Mouse (Mus musculus): ENCODE measurements around the gene Gm20532. TPM values are rescaled to one million over a fixed set of nuclear protein-coding genes. Genes with fewer than 3 reads are reported as not detected.

Gene Gm20532
- polyA plus RNA-seq, 1 experiment: not detected

DNA sequence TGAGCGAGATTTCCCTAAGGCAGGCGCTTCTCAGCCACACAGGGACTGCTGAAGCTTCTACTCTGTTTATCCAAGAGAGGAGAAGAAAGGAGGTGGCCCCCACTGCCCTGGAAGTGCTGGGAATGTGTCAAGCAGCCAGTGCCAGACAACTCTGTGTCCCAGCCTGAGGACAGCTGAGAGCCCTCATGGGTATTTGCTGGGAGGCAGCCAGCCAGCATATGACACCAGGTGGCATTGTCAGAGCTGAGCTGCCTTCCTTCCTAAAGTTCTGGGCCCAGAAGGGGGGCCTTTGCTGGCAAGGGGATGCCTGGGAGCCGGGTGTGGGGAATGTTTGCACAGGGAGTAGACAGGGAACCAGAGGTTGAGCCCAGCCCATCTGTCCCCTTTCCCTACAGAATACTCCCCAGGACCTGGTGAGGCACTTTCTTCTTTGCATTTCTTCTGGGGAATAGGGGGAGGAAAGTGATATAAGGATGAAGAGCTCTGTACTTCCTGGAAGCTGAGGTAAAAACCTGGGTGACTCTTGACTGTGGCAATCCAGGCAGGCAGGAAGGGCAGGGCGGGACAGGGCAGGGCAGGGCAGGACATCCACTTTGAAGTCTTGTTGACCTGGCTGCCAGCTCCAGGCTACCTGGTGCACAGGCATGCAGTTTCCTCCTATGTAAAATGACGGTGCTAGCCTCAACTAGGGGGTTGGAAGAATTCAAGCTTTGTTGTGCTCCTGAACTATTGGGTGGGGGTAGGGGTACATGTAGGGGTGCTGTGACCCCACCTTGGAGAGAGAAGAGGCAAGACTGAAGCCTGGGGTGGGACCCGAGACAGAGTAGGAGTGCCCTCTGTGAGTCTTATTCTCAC, 20.8 kb downstream of the Gm20532 start:
- DNase-seq: no peak
- TF ChIP-seq CTCF (IDR thresholded peaks at IDR 0.05; ENCODE audit: insufficient read depth, low read length) (no peak), POLR2A (IDR thresholded peaks at IDR 0.05; ENCODE audit: borderline replicate concordance, extremely low read depth, low read depth, low read length) (no peak)
- H3K4me1 ChIP-seq (ENCODE audit: control insufficient read depth, insufficient read depth, low read length): peaks cover 15% of the 10 kb centered on the region
- 35% methylated on average over 6 of the region's 6 CpGs for WGBS
- no peak overlapping the region for H3K4me3 ChIP-seq (replicated peaks; ENCODE audit: extremely low read depth, low read depth, low read length)

DNA sequence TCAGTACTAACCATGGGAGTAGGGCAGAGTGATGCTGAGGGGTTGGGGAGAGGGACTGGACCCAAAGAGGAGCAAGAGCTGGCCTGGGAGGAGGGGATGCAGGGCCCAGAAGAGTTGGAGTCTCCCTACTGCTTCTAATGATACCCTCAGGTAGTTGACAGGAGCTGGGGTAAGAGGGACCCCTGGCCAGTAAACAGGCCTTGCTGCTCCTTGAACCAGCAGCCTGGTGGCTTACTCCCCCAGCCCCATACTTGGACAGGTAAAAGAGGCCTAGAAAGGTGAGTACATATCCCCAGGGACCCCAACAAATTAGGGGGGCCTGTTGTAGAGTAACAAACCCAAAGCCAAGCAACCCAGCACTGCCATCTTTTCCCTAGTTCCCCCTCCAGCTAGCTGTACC, 22.3 kb downstream of the Gm20532 start:
- peaks cover 13% of the 10 kb centered on the region for H3K4me1 ChIP-seq (ENCODE audit: control insufficient read depth, insufficient read depth, low read length)
- no peak for DNase-seq
- TF ChIP-seq CTCF (IDR thresholded peaks at IDR 0.05; ENCODE audit: insufficient read depth, low read length) (no peak), POLR2A (IDR thresholded peaks at IDR 0.05; ENCODE audit: borderline replicate concordance, extremely low read depth, low read depth, low read length) (no peak)
- H3K4me3 ChIP-seq (replicated peaks; ENCODE audit: extremely low read depth, low read depth, low read length): no peak overlapping the region

DNA sequence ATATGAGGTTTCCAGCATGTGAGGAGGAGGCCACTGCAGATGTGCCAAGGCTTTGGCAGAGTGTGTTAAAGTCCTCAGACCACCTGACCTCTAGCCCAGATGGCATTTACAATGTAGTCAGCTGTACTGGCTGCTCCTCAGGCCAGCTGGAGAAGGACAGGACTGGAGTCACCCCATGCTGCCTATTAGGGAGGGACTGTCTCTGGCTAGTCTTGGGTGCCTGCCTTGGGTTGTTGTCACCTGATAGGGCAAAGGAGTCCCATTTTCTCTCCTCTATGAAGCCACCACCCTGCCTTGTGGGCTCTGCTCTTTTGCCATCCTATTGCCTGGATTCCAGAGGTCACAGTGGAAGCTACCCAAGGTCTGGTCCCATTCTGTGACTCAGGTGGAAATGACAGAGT, 22.8 kb downstream of the Gm20532 start:
- Histone ChIP-seq H3K4me1 (ENCODE audit: control insufficient read depth, insufficient read depth, low read length) (peaks cover 13% of the 10 kb centered on the region), H3K4me3 (replicated peaks; ENCODE audit: extremely low read depth, low read depth, low read length) (no peak overlapping the region)
- TF ChIP-seq CTCF (IDR thresholded peaks at IDR 0.05; ENCODE audit: insufficient read depth, low read length) (no peak), POLR2A (IDR thresholded peaks at IDR 0.05; ENCODE audit: borderline replicate concordance, extremely low read depth, low read depth, low read length) (no peak)
- no peak for DNase-seq

DNA sequence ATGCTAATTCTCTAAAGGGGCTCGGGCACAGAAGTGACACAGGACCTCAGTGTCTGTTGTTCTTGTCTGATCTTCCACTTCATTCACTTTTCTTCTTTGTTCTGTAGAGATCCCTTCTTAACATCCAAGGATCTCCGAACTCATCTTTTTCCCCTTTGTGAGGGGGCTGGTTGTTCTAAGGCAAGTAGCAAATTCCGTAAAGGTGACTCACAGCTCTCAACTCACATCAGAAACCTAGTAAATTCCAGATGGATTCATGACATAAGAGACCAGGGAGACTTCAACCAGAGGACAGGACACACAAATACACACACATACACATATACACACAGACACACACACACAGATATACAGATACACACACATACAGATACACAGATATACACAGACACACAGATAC, 24.1 kb downstream of the Gm20532 start:
- Histone ChIP-seq H3K4me3 (replicated peaks; ENCODE audit: extremely low read depth, low read depth, low read length) (no peak overlapping the region), H3K4me1 (ENCODE audit: control insufficient read depth, insufficient read depth, low read length) (peaks cover 8% of the 10 kb centered on the region)
- TF ChIP-seq CTCF (IDR thresholded peaks at IDR 0.05; ENCODE audit: insufficient read depth, low read length): no peak
- TF ChIP-seq POLR2A (IDR thresholded peaks at IDR 0.05; ENCODE audit: borderline replicate concordance, extremely low read depth, low read depth, low read length): no peak
- no peak for DNase-seq
- 68% methylated on average over 3 of the region's 3 CpGs for WGBS

DNA sequence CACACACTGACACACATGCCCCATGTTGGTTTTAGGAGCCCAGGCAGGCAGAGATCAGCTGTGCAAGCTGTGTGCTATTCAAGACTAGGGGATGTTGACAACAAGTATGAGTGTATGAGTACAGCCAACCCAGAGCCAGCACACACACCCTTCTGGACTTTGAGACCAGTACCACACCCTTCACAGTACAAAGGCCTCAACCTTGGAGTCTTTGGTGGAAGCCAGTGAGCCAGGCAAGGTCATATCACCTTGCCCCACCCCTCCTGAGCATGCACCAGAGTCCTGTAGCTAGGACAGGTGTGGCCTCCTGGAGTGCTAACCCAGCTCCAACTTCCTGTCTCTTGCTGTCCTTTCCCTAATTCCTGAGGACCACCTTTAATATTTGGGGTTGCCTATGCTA, 24.6 kb downstream of the Gm20532 start:
- Histone ChIP-seq H3K4me3 (replicated peaks; ENCODE audit: extremely low read depth, low read depth, low read length) (no peak overlapping the region), H3K4me1 (ENCODE audit: control insufficient read depth, insufficient read depth, low read length) (peaks cover 7% of the 10 kb centered on the region)
- no peak for DNase-seq
- TF ChIP-seq POLR2A (IDR thresholded peaks at IDR 0.05; ENCODE audit: borderline replicate concordance, extremely low read depth, low read depth, low read length) (no peak), CTCF (IDR thresholded peaks at IDR 0.05; ENCODE audit: insufficient read depth, low read length) (no peak)

DNA sequence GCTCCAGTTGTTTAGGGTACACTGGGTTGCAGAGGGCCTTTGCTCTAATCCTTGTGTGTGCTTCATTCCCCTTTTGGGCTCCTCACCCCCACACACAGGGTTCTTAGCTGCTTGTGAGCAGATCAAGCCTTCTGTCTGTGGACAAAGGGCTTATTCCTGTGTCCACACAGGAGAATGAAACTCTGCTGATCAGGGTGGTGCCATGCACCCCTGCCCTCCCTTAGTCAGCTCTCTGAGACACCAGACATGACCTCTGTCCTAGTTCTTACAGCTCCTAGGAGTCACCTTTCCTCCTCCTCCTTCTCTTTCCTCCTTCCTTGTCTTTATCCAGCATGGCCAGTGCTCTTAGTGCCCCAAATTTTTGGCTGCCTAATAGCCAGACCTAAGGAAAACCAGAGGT, 25.5 kb downstream of the Gm20532 start:
- Histone ChIP-seq H3K4me3 (replicated peaks; ENCODE audit: extremely low read depth, low read depth, low read length) (no peak overlapping the region), H3K4me1 (ENCODE audit: control insufficient read depth, insufficient read depth, low read length) (peaks cover 2% of the 10 kb centered on the region)
- no peak for DNase-seq
- TF ChIP-seq POLR2A (IDR thresholded peaks at IDR 0.05; ENCODE audit: borderline replicate concordance, extremely low read depth, low read depth, low read length): no peak
- no peak for TF ChIP-seq CTCF (IDR thresholded peaks at IDR 0.05; ENCODE audit: insufficient read depth, low read length)

DNA sequence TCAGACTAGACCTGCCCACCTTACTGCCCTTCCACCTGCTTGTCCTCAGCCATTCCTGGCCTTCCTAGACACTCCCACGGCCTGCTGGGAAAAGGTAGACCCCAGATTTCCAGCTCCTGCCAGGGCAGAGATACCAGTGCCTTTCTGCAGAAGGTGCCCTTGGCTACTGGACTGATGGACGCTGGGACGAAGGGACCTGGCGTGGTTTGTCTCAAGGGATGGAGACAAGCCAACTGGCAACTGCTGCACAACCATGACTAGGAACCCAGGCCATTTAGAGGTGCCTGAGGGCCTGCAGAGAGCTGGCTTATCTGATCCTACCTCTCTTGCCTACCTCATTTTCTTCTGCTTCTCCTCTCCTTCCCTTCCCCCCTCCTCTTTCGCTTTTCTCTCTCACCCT, 28.5 kb downstream of the Gm20532 start:
- no peaks in the 10 kb centered on the region for H3K4me1 ChIP-seq (ENCODE audit: control insufficient read depth, insufficient read depth, low read length)
- 70% methylated on average over 5 of the region's 5 CpGs for WGBS
- no peak for TF ChIP-seq POLR2A (IDR thresholded peaks at IDR 0.05; ENCODE audit: borderline replicate concordance, extremely low read depth, low read depth, low read length)
- TF ChIP-seq CTCF (IDR thresholded peaks at IDR 0.05; ENCODE audit: insufficient read depth, low read length): no peak
- DNase-seq: no peak
- H3K4me3 ChIP-seq (replicated peaks; ENCODE audit: extremely low read depth, low read depth, low read length): no peak overlapping the region

DNA sequence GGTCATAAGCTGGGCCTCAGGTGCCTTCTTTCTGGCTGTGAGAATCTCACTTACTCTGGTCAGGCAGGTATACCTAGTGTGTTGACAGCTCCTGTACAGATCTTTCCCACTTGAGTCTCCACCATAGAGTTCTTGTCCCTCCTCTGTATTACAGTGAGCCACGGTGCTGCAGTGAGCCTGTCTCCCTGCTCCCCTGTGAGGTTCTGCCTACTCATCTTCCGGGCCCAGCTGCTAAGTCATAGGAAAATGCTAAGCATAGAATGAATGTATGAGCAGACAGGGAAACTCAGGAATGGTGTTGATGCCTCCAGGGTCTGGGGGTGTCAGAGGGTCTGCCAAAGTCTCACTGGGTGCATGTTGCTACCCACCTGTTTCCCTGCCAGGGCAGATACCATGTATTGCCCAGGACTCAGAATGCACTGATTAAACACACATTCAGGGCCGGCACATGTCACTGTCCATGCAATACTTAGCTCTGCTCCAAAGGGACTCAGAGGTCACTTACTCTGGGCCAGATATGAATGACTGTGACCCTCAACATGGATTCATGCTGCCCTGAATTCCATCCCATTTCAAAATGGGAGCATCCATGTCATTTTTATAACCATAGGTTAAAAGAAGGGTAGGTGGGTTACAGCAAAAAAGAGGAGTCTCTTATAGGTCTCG, 29.2 kb downstream of the Gm20532 start:
- no peak for TF ChIP-seq CTCF (IDR thresholded peaks at IDR 0.05; ENCODE audit: insufficient read depth, low read length)
- TF ChIP-seq POLR2A (IDR thresholded peaks at IDR 0.05; ENCODE audit: borderline replicate concordance, extremely low read depth, low read depth, low read length): no peak
- WGBS: 84% methylated on average over 4 of the region's 4 CpGs
- no peak for DNase-seq
- no peaks in the 10 kb centered on the region for H3K4me1 ChIP-seq (ENCODE audit: control insufficient read depth, insufficient read depth, low read length)
- H3K4me3 ChIP-seq (replicated peaks; ENCODE audit: extremely low read depth, low read depth, low read length): no peak overlapping the region

DNA sequence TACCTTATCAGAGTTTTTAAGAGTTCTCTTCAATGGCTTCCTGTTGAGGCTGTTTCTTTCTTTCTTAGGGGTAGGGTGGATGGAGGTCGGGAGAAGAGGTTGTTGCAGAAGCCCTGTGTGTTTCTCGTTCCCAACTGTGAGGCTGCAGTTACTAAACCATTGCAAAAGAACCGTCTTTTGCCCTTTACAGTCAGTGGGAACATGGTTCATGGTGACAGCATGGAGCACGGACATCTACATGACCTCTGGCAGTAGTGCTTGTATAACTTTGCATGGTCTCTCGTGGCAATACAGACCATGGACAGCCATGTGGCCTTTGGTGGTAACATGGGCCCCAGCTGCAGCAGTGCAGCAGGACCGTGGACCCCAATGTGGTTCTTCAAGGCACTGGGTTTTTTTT, 30.9 kb downstream of the Gm20532 start:
- 71% methylated on average over 6 of the region's 6 CpGs for WGBS
- no peak overlapping the region for H3K4me3 ChIP-seq (replicated peaks; ENCODE audit: extremely low read depth, low read depth, low read length)
- H3K4me1 ChIP-seq (ENCODE audit: control insufficient read depth, insufficient read depth, low read length): no peaks in the 10 kb centered on the region
- TF ChIP-seq CTCF (IDR thresholded peaks at IDR 0.05; ENCODE audit: insufficient read depth, low read length): no peak
- TF ChIP-seq POLR2A (IDR thresholded peaks at IDR 0.05; ENCODE audit: borderline replicate concordance, extremely low read depth, low read depth, low read length): no peak
- no peak for DNase-seq

DNA sequence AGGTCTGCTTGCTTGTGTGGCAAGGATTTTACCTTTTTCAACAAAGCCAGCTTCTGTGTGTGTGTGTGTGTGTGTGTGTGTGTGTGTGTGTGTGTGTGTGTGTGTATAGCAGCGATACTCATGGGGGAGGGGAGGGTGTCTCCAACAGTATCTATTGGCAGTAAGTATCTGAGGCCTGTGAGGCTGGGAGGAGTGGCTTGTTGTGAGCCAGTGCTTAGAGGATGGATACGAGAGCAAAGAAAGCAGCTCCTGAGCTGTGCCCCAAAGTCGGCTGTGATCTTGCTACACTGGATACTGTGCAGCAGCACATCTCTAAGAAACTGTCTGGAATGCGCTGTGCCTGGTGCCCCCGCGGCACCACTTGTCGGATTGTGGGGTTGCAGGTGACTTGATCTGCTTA, 31.5 kb downstream of the Gm20532 start:
- no peak for TF ChIP-seq CTCF (IDR thresholded peaks at IDR 0.05; ENCODE audit: insufficient read depth, low read length)
- TF ChIP-seq POLR2A (IDR thresholded peaks at IDR 0.05; ENCODE audit: borderline replicate concordance, extremely low read depth, low read depth, low read length): no peak
- no peak overlapping the region for H3K4me3 ChIP-seq (replicated peaks; ENCODE audit: extremely low read depth, low read depth, low read length)
- no peak for DNase-seq
- 68% methylated on average over 7 of the region's 7 CpGs for WGBS
- H3K4me1 ChIP-seq (ENCODE audit: control insufficient read depth, insufficient read depth, low read length): no peaks in the 10 kb centered on the region

All from lung, adult 2 months (tissue).